Mouse (Mus musculus): ENCODE data around the gene Ip6k1.

DNA sequence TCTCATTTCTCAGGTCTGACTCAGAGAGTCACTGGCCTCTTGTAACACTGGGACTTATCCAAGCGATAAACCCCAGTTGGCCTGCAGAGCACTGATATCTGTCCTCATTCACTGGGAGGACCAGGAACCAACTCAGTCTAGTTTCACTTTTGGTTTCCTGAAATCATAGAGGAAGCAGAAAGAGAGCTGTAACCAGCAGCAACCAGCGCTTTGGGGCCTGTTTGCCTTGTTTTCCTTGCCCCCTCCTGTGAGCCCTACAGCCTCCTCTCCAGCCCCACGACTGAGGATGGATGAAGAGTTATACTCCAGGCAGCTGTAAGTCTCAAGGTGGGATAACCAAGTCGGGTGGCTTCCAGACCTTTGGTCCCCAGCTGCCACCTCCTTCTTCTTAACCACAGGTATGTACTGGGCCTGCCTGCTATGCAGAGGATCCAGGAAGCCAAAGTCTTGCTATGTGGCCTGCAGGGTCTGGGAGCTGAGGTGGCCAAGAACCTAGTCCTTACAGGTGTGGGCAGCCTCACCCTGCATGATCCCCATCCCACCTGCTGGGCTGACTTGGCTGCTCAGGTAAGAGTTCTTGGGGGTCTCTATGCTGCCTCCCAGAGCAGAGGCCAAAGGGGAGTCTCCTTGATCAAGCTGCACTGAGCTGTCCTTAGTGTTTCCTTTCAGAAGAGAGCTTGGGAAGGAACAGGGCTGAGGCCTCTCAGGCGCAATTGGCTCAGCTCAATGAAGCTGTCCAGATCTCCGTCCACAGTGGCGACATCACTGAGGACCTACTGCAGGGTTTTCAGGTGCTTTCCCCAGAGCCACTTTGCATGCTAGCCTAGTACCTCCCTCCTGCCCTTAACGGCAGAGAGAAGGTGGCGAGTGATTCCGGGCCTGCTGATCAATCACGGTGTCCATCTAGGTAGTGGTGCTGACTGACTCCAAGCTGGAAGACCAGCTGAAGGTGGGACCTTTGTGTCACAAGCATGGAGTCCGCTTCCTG lies 26.6 kb upstream of the Ip6k1 start, which contains the start of gene Uba7:
- TF ChIP-seq ZNF384 (IDR thresholded peaks at IDR 0.05; ENCODE audit: low read depth, low read length), result peak; percentile 32; the same call in 1 of the 2 replicates
- TF ChIP-seq EP300 (IDR thresholded peaks at IDR 0.05; ENCODE audit: low read depth in 1 of 2, low read length in 2 of 2), result peak; percentile 91 to 94
- TF ChIP-seq RAD21 (IDR thresholded peaks at IDR 0.05; ENCODE audit: low read depth, low read length), result no peak
- TF ChIP-seq MYC (IDR thresholded peaks at IDR 0.05; ENCODE audit: low read depth, low read length), result 0 out of 2 replicates have a peak, but pooled peaks have one; percentile 39
- peak; percentile 24 to 52; a peak in 1 of 4 replicates for TF ChIP-seq POLR2A (IDR thresholded peaks at IDR 0.05; ENCODE audit: control insufficient read depth in 1 of 2, insufficient read depth in 1 of 2, low read depth in 1 of 2, low read length in 2 of 2, poor library complexity in 1 of 2)
- TF ChIP-seq CTCF (IDR thresholded peaks at IDR 0.05 in 2 of 3, conservative IDR thresholded peaks at IDR 0.05 in 1 of 3; ENCODE audit: control insufficient read depth in 1 of 3, insufficient read depth in 1 of 3, low read depth in 2 of 3, low read length in 3 of 3, poor library complexity in 1 of 3, severe bottlenecking in 1 of 3), result no peak
- TF ChIP-seq ELF1 (IDR thresholded peaks at IDR 0.05; ENCODE audit: low read depth, low read length), result peak; percentile 65
- TF ChIP-seq ZC3H11A (IDR thresholded peaks at IDR 0.05; ENCODE audit: low read depth, low read length), result no peak
- TF ChIP-seq GABPA (IDR thresholded peaks at IDR 0.05; ENCODE audit: low read depth, low read length), result no peak

All from MEL (cell line).